Mouse (Mus musculus): Measurements from ENCODE around the gene Aen. TPM values are rescaled to one million over a fixed set of nuclear protein-coding genes. Genes with fewer than 3 reads are reported as not detected.
A peak's percentile ranks its signal among the peaks of the same experiment; 100 is the strongest.

Aen gene
- 12.8 and 14.6 TPM in 2 replicates for polyA plus RNA-seq (2012; ENCODE audit: insufficient read depth, insufficient read length, missing spikeins)

DNA sequence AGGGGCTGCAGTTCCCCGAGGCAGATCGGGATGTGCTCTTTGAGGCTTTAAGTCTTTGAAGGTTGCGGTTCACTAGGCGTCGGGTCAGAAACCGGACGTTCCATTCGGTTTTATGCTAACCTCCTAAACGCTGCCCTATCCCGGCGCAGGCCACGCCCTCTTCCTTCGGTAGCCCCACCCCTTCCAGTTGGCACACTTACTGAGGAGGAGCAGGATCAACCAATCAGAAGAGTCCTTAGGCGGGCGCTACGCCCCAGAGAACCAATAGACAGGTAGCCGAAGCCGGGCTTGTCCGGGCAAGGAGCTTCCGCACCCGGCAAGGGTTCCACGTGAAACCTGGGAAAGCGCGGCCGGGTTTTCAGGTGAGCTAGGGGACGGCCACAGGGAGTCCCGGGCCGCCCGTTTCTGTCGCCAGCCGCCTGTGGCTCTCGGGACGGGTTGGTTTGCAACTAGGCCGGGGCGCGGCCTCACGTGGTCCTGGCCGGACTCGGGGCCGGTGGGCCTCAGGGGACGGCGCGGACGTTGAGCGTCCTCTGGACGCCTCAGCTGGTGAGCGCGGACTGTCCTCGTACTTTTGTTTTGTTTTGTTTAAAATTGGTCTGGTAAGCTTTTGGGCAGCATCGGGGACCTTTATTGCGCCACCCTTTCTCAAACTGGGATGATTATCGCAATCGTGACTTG, at the start of gene Aen:
Aen (plus strand) TSS at position 202 of the 681 bp plus-strand sequence.
- no peaks in the 10 kb centered on the region; the same call in none of the 2 replicates for H3K4me1 ChIP-seq (ENCODE audit: control insufficient read depth, insufficient read depth, low read length)
- TF ChIP-seq POLR2A (IDR thresholded peaks at IDR 0.05; ENCODE audit: borderline replicate concordance, low read depth, low read length): no peak
- TF ChIP-seq CTCF (IDR thresholded peaks at IDR 0.05; ENCODE audit: low read depth, low read length): no peak
- H3K27ac ChIP-seq (ENCODE audit: insufficient read depth, low read depth, low read length): no peak within 1 kb of the TSS
- peak within 1 kb of the TSS; percentile 67 for H3K4me3 ChIP-seq (ENCODE audit: insufficient read depth, low read length)

- TF ChIP-seq CTCF (IDR thresholded peaks at IDR 0.05; ENCODE audit: low read depth, low read length) (no peak), POLR2A (IDR thresholded peaks at IDR 0.05; ENCODE audit: borderline replicate concordance, low read depth, low read length) (no peak)
- peak overlapping the region; percentile 82 for H3K4me3 ChIP-seq (ENCODE audit: insufficient read depth, low read length)
- H3K27ac ChIP-seq (ENCODE audit: insufficient read depth, low read depth, low read length): peak overlapping the region; percentile 64
- H3K4me1 ChIP-seq (ENCODE audit: control insufficient read depth, insufficient read depth, low read length): peaks cover 3% of the 10 kb centered on the region
Observed at GRCm38 (mm10) chr7:78846066-78846716, 49.5 kb upstream of the Aen start.

DNA sequence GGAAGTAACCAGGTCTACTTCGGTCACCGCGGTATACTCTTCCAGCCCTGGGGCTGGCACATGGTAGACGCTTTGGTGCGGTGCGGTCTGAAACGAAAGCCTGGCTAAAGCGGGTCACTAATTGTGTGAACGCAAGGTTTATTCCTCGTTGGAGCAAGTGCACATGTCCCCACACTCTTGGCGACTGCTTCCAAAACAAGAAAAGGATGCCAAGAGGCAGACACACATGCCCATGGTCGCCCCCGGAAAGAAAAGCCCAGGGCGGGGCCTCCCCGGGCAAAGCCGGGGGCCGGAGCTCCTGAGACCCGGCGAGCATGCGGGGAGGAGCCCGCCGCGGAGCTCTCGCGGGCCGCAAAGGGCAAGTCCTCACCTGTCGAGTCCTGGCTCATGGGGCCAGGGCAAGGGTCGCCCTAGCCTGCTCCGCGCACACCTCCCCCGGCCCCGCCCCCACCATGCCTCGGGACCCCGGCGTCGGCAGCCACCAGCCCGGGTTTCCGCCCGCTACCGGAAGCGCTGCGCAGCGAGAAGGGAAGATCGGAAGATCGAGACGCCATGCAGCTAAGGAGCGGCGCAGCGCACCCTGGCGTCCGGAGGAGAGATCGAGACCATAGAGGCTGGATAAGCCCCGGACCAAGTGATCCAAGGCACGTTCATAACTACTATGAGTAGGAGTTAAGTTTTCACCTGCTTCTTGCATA, 48.8 kb upstream of the Aen start, which contains the start of gene Det1:
Det1 (minus strand) TSS at position 527 of the 698 bp plus-strand sequence.
- H3K27ac ChIP-seq (ENCODE audit: insufficient read depth, low read depth, low read length): peak within 1 kb of the TSS; percentile 64
- TF ChIP-seq CTCF (IDR thresholded peaks at IDR 0.05; ENCODE audit: low read depth, low read length) (peak; percentile 57), POLR2A (IDR thresholded peaks at IDR 0.05; ENCODE audit: borderline replicate concordance, low read depth, low read length) (no peak)
- H3K4me1 ChIP-seq (ENCODE audit: control insufficient read depth, insufficient read depth, low read length): peaks cover 3% of the 10 kb centered on the region
- H3K4me3 ChIP-seq (ENCODE audit: insufficient read depth, low read length): peak within 1 kb of the TSS; percentile 82

DNA sequence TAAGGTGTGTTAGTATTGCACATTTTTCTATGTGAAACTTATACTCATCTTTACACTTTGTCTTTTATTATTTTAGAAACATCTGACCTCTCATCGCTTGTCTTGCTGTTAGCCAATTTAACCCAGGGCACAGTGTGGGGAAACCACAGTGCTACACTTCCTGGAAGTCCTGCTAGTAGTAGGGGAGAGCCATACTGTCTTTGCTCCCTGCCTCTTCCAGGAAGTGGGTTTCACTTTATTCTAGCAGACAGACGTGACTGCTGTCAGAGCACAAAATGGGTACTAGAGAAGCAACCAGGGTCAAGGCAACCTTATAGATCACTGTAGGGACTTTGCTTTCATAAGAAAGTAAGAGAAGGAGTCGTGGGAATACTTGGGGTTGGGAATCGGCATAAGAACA, 41.6 kb upstream of the Aen start:
- Histone ChIP-seq H3K4me1 (ENCODE audit: control insufficient read depth, insufficient read depth, low read length) (no peaks in the 10 kb centered on the region), H3K4me3 (ENCODE audit: insufficient read depth, low read length) (no peak overlapping the region), H3K27ac (ENCODE audit: insufficient read depth, low read depth, low read length) (no peak overlapping the region)
- TF ChIP-seq POLR2A (IDR thresholded peaks at IDR 0.05; ENCODE audit: borderline replicate concordance, low read depth, low read length) (no peak), CTCF (IDR thresholded peaks at IDR 0.05; ENCODE audit: low read depth, low read length) (no peak)

- Histone ChIP-seq H3K4me3 (ENCODE audit: insufficient read depth, low read length) (no peak overlapping the region), H3K27ac (ENCODE audit: insufficient read depth, low read depth, low read length) (no peak overlapping the region)
- TF ChIP-seq POLR2A (IDR thresholded peaks at IDR 0.05; ENCODE audit: borderline replicate concordance, low read depth, low read length): no peak
- TF ChIP-seq CTCF (IDR thresholded peaks at IDR 0.05; ENCODE audit: low read depth, low read length): no peak
Observed at GRCm38 (mm10) chr7:78855044-78855655, 40.5 kb upstream of the Aen start.

DNA sequence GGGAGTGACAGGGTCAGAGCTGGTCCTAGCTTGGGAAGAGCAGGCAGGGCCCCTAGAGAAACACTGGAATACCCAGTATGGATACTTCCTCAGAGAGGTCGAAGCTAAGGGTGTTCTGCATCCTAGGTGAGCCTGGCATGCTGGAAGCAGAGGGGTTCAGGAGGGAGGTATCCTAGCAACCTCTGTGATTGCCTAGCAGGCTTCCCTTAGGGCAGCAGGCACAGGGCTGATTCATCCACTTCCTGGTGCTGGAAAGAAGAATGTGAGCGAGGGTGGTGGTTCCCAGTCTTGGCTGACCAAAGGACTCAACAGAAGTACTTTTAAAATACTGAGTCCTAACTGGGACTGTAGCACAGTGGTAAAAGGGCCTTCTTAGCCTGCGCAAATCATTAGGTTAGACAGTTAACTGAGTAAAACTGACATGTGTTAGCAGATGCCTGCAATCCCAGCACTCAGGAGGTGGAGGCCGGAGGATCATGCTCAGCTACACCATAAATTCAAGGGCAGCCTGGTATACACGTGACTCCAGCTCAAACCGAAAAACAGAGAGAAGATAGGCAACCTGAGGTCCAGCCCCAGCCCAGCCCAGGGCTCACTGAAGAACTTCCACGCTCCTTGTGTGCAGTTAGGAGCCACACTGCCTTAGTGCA, 31.7 kb upstream of the Aen start:
- peaks cover 18% of the 10 kb centered on the region for H3K4me1 ChIP-seq (ENCODE audit: control insufficient read depth, insufficient read depth, low read length)
- TF ChIP-seq POLR2A (IDR thresholded peaks at IDR 0.05; ENCODE audit: borderline replicate concordance, low read depth, low read length): no peak
- TF ChIP-seq CTCF (IDR thresholded peaks at IDR 0.05; ENCODE audit: low read depth, low read length): no peak
- H3K4me3 ChIP-seq (ENCODE audit: insufficient read depth, low read length): no peak overlapping the region
- H3K27ac ChIP-seq (ENCODE audit: insufficient read depth, low read depth, low read length): no peak overlapping the region

More at GRCm38 (mm10) chr7:78855044-78855655, 40.5 kb upstream of the Aen start:
- H3K4me1 ChIP-seq (ENCODE audit: control insufficient read depth, insufficient read depth, low read length): no peaks in the 10 kb centered on the region

DNA sequence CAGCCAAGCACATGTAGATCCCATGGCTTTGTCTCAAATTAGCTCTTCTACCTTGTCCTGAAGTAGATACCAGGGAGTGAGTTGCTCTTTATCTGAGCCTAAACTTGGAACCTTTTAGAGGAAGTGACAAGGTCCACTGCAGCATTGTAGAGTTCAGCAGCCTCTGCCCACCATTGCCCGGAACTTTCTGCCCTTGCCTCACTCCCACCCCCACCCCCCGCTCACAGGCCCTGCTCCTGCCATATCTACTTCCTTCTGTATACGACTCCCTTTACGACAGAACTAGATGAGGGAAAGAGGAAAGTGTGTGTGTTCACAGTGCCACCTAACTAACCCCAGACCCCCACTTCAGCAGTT, 31.2 kb upstream of the Aen start:
- Histone ChIP-seq H3K27ac (ENCODE audit: insufficient read depth, low read depth, low read length) (no peak overlapping the region), H3K4me1 (ENCODE audit: control insufficient read depth, insufficient read depth, low read length) (peaks cover 18% of the 10 kb centered on the region), H3K4me3 (ENCODE audit: insufficient read depth, low read length) (no peak overlapping the region)
- TF ChIP-seq CTCF (IDR thresholded peaks at IDR 0.05; ENCODE audit: low read depth, low read length) (no peak), POLR2A (IDR thresholded peaks at IDR 0.05; ENCODE audit: borderline replicate concordance, low read depth, low read length) (no peak)

DNA sequence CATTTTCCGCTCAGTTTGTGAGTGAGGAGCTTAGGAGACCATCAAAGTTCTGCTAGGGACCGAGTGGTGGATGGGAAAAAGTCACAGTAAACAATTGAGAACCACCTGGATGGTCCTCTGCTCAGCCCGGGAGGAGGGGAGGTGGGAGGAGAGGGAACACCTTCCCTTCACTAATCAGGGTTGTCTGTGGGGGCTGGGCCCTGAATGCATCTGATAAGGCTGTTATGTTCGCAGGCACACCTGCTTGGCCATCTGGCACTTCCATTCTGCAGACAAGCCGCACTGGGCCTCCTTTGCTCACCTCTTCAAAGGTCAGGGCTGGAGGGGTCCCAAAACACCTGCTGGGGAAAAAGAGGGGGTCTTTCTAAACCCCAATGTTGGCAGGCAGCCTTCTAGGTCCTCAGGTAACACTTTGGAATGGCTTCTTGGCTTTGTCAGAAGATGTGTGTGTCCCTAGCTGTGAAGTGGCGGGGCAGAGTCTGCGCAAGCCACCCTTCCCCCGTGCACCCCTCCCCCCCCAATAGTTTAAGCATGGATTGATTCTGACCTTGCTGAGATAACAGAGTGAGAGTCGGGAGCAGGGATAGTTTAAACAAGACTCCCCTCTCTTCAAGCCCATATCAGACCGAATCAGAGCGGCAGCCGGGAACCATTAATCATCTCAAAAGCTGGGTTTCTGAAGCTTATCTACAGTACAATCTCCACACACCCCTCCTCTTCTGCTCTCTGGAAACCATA, 30.3 kb upstream of the Aen start:
- TF ChIP-seq POLR2A (IDR thresholded peaks at IDR 0.05; ENCODE audit: borderline replicate concordance, low read depth, low read length): no peak
- TF ChIP-seq CTCF (IDR thresholded peaks at IDR 0.05; ENCODE audit: low read depth, low read length): no peak
- no peak overlapping the region for H3K4me3 ChIP-seq (ENCODE audit: insufficient read depth, low read length)
- H3K27ac ChIP-seq (ENCODE audit: insufficient read depth, low read depth, low read length): peak overlapping the region; percentile 8; the same call in 1 of the 2 replicates
- peaks cover 18% of the 10 kb centered on the region for H3K4me1 ChIP-seq (ENCODE audit: control insufficient read depth, insufficient read depth, low read length)

All from bone marrow macrophage, adult 2 months (primary cell).